Mouse (Mus musculus): Measurements from ENCODE around the gene Kcna7.

Kcna7 gene

GRCm38 (mm10) chr7:45457204-45458060 lies 52.0 kb downstream of the Kcna7 start:
- no peak for DNase-seq (ENCODE audit: low spot score in 2 of 2)

DNA sequence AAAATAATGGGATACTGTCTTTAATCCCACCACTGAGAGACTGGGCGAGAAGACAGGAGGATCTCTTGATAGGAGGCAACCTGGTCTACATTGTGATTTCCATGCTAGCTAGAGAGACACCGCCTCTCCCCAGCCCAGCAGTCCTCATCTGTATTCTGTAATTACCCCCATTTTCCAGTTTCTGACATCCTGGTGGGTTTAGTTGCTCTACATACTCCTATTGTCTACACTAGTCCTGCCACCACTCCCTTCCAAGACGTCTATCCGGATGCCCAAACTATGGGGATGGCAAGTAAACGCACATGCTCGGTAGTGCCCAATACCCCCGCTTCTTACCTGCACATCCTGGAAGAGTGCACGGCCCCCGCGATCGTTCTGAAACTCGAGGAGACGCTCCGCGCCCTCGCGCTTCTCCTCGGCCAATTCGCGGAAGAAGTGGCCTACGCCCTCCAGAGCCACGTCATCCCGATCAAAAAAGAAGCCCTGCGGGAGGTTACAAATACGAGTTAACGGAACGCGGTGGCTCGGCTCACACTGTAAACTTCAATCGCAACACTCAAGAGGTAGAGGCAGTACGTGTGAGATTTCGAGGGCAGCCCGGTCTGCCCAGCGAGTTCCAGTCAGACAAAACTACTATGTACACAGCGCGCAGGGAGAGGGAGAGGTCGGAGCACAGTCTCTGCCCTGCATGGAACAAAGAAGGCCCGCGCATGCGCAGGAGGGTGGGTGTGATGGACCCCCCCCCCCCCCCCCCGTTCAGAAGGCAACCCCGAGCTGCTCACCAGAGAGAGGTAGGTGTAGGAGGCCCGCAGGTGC lies 53.5 kb downstream of the Kcna7 start:
- peak; percentile 73 to 83 for DNase-seq (ENCODE audit: low spot score in 2 of 2)
